Mouse (Mus musculus): ENCODE data around the gene Pear1. TPM values are rescaled to one million over a fixed set of nuclear protein-coding genes. Genes with fewer than 3 reads are reported as not detected.

The Pear1 gene
- polyA plus RNA-seq, 1 experiment from 2014 or later = 32.4 TPM

- Histone ChIP-seq H3K9me3 (no peaks in the 10 kb centered on the region), H3K36me3 (peaks cover 67% of the 10 kb centered on the region), H3K4me3 (no peak overlapping the region), H3K9ac (no peak overlapping the region), H3K27me3 (no peaks in the 10 kb centered on the region), H3K4me1 (no peaks in the 10 kb centered on the region), H3K27ac (no peak overlapping the region), H3K4me2 (no peak overlapping the region)
- WGBS = 50% methylated on average over 6 of the region's 6 CpGs
- ATAC-seq (ENCODE audit: borderline replicate concordance, extremely low read depth, low FRiP score, low TSS enrichment) = no peak
Measured at GRCm38 (mm10) chr3:87724556-87724955, 99.5 kb downstream of the Pear1 start.

GRCm38 (mm10) chr3:87718525-87718924 is 105.6 kb downstream of the Pear1 start:
- Histone ChIP-seq H3K27me3 (no peaks in the 10 kb centered on the region), H3K36me3 (peaks cover 65% of the 10 kb centered on the region), H3K9ac (no peak overlapping the region), H3K4me2 (no peak overlapping the region), H3K9me3 (no peaks in the 10 kb centered on the region), H3K27ac (no peak overlapping the region), H3K4me1 (no peaks in the 10 kb centered on the region), H3K4me3 (no peak overlapping the region)
- ATAC-seq (ENCODE audit: borderline replicate concordance, extremely low read depth, low FRiP score, low TSS enrichment) = no peak
- WGBS = 69% methylated on average over 2 of the region's 2 CpGs

Other genes starting within 250 kb of the Pear1 start
- 18.0 TPM in 2 replicates for gene Arhgef11, start 206.7 kb downstream of the Pear1 start, polyA plus RNA-seq (2015; fragmentation: Nextera tagmentation; extraction: Ambion mirVana)
- 1.3 and 1.6 TPM in 2 replicates for gene Lrrc71, start 75.7 kb downstream of the Pear1 start, polyA plus RNA-seq (2015; fragmentation: Nextera tagmentation; extraction: Ambion mirVana)
- gene Ntrk1, start 29.1 kb downstream of the Pear1 start, polyA plus RNA-seq (2015; fragmentation: Nextera tagmentation; extraction: Ambion mirVana) = 1.2 and 2.5 TPM in 2 replicates
- 0.09 and 0.16 TPM in 2 replicates for gene Insrr, start 27.4 kb downstream of the Pear1 start, polyA plus RNA-seq (2015; fragmentation: Nextera tagmentation; extraction: Ambion mirVana)
- 0.42 and 1.0 TPM in 2 replicates for gene Sh2d2a, start 22.4 kb upstream of the Pear1 start, polyA plus RNA-seq (2015; fragmentation: Nextera tagmentation; extraction: Ambion mirVana)
- gene Prcc, start 61.3 kb upstream of the Pear1 start, polyA plus RNA-seq (2015; fragmentation: Nextera tagmentation; extraction: Ambion mirVana) = 12.1 and 12.3 TPM in 2 replicates
- 258 and 260 TPM in 2 replicates for gene Hdgf, start 82.0 kb upstream of the Pear1 start, polyA plus RNA-seq (2015; fragmentation: Nextera tagmentation; extraction: Ambion mirVana)
- 70.5 and 70.9 TPM in 2 replicates for gene Mrpl24, start 95.2 kb upstream of the Pear1 start, polyA plus RNA-seq (2015; fragmentation: Nextera tagmentation; extraction: Ambion mirVana)
- gene Isg20l2, start 106.0 kb upstream of the Pear1 start, polyA plus RNA-seq (2015; fragmentation: Nextera tagmentation; extraction: Ambion mirVana) = 60.1 and 63.0 TPM in 2 replicates
- gene Rrnad1, start 106.4 kb upstream of the Pear1 start, polyA plus RNA-seq (2015; fragmentation: Nextera tagmentation; extraction: Ambion mirVana) = 18.3 and 18.5 TPM in 2 replicates
- gene Crabp2, start 124.4 kb upstream of the Pear1 start, polyA plus RNA-seq (2015; fragmentation: Nextera tagmentation; extraction: Ambion mirVana) = 8.1 and 10.4 TPM in 2 replicates
- 30.1 and 32.4 TPM in 2 replicates for gene Nes, start 146.8 kb upstream of the Pear1 start, polyA plus RNA-seq (2015; fragmentation: Nextera tagmentation; extraction: Ambion mirVana)
- gene Bcan, start 175.9 kb upstream of the Pear1 start, polyA plus RNA-seq (2015; fragmentation: Nextera tagmentation; extraction: Ambion mirVana) = 0.07 and 0.18 TPM in 2 replicates
- gene Hapln2, start 203.3 kb upstream of the Pear1 start, polyA plus RNA-seq (2015; fragmentation: Nextera tagmentation; extraction: Ambion mirVana) = 0.07 and 0.23 TPM in 2 replicates
- gene Gpatch4, start 218.8 kb upstream of the Pear1 start, polyA plus RNA-seq (2015; fragmentation: Nextera tagmentation; extraction: Ambion mirVana) = 30.6 and 31.6 TPM in 2 replicates
- gene Naxe, start 234.2 kb upstream of the Pear1 start, polyA plus RNA-seq (2015; fragmentation: Nextera tagmentation; extraction: Ambion mirVana) = 199 and 215 TPM in 2 replicates

Data from lung, embryonic 15.5 days (tissue).